Mouse (Mus musculus) hindbrain, embryonic 16.5 days (tissue): ENCODE results near the gene Bik. TPM values are rescaled to one million over a fixed set of nuclear protein-coding genes. Genes with fewer than 3 reads are reported as not detected.

Experiments used
- ATAC-seq: fragments of 200-750 bp; cut with Nextera tagmentation; 2 replicates; pipeline ENCODE4 v1.8.0; 2017; ENCODE audit warnings: moderate TSS enrichment, moderate library complexity
- H3K27ac ChIP-seq: fragments of 300-500 bp; sonication (generic); 2 replicates; pipeline ENCODE4 v1.5.1; 2014; ENCODE audit warnings: low read depth, mild to moderate bottlenecking, control low read depth, low read length, moderate library complexity
- H3K27me3 ChIP-seq: fragments of 300-500 bp; sonication (generic); replicated peaks from 2 replicates; pipeline ENCODE4 v1.6.1; 2014; ENCODE audit warnings: low read length; ENCODE audit not compliant: control insufficient read depth, insufficient read depth
- H3K36me3 ChIP-seq: fragments of 300-500 bp; sonication (generic); 2 replicates; pipeline ENCODE4 v1.6.1; 2014; ENCODE audit warnings: mild to moderate bottlenecking, low read length, moderate library complexity, mixed read lengths; ENCODE audit not compliant: control insufficient read depth, insufficient read depth
- H3K4me1 ChIP-seq: fragments of 300-500 bp; sonication (generic); 2 replicates; pipeline ENCODE4 v1.6.1; 2014; ENCODE audit warnings: low read depth, low read length; ENCODE audit not compliant: control insufficient read depth, insufficient read depth
- H3K4me2 ChIP-seq: fragments of 300-500 bp; sonication (generic); 2 replicates; pipeline ENCODE4 v1.6.1; 2014; ENCODE audit warnings: mild to moderate bottlenecking, low read length, control low read depth, moderate library complexity
- H3K4me3 ChIP-seq: fragments of 300-500 bp; sonication (generic); 2 replicates; pipeline ENCODE4 v1.5.1; 2014; ENCODE audit warnings: mild to moderate bottlenecking, low read length, control low read depth, moderate library complexity
- H3K9ac ChIP-seq: fragments of 300-500 bp; sonication (generic); 2 replicates; pipeline ENCODE4 v1.6.1; 2014; ENCODE audit warnings: low read depth, mild to moderate bottlenecking, control low read depth, low read length, moderate library complexity
- H3K9me3 ChIP-seq: fragments of 300-500 bp; sonication (generic); 2 replicates; pipeline ENCODE4 v1.6.1; 2014; ENCODE audit warnings: mild to moderate bottlenecking, low read length, moderate library complexity; ENCODE audit not compliant: control insufficient read depth
- WGBS: fragments of 180-500 bp; shearing (Covaris S2); extraction: QIAGEN DNeasy Blood & Tissue Kit; methylation state at CpG from one replicate; pipeline ENCODE4 v1.1.7; 2014; 5-methylcytosine and 5-hydroxymethylcytosine counted together
- polyA plus RNA-seq: library from polyadenylated mRNA; unstranded; fragments of >200 nt; fragmentation: Nextera tagmentation; extraction: Ambion mirVana; gene quantifications from 2 replicates; pipeline ENCODE4 v1.2.1, GENCODE M21; 2015

Gene Bik
- polyA plus RNA-seq, 1 experiment from 2014 or later: 0.65 TPM

- no peak overlapping the region for H3K4me3 ChIP-seq
- no peaks in the 10 kb centered on the region for H3K36me3 ChIP-seq
- no peak for ATAC-seq
These were observed 41.9 kb downstream of the Bik start for GRCm38 (mm10) chr15:83568544-83568943.

DNA sequence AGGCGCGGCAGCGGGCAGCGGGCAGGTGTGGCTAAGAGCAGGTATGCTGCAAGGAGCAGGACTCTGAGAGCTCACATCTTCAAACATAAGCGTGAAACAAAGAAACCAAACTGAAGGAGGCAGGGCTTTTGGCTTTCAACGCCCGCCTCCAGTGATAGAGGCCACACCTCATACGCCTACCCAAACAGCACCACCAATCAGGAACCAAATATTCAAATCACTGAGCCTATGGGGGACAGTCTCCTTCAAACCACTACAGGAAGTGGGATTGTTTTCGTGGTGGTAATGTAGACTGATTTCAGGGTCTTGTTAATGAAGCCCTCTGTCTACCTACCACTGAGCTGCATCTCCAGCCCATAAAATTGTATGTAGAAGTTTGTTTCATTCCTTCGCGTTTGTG is 43.0 kb downstream of the Bik start:
- Histone ChIP-seq H3K9me3 (no peaks in the 10 kb centered on the region), H3K36me3 (0 out of 2 replicates have a peak, but pooled peaks cover 2% of the 10 kb centered on the region), H3K27ac (no peak overlapping the region), H3K4me2 (no peak overlapping the region), H3K9ac (no peak overlapping the region), H3K27me3 (peaks cover 3% of the 10 kb centered on the region; the same call in 1 of the 2 replicates), H3K4me3 (no peak overlapping the region), H3K4me1 (no peaks in the 10 kb centered on the region)
- ATAC-seq: no peak
- 61% methylated on average over 11 of the region's 11 CpGs for WGBS

More at GRCm38 (mm10) chr15:83568544-83568943, 41.9 kb downstream of the Bik start:
- peaks cover 9% of the 10 kb centered on the region for H3K4me1 ChIP-seq
- no peaks in the 10 kb centered on the region for H3K9me3 ChIP-seq
- H3K9ac ChIP-seq: no peak overlapping the region
- H3K27me3 ChIP-seq: peaks cover 6% of the 10 kb centered on the region; the same call in 1 of the 2 replicates
- no peak overlapping the region for H3K27ac ChIP-seq
- no peak overlapping the region for H3K4me2 ChIP-seq
- WGBS: 97% methylated on average over 5 of the region's 5 CpGs

GRCm38 (mm10) chr15:83570641-83571040 is 44.0 kb downstream of the Bik start:
- Histone ChIP-seq H3K27me3 (no peaks in the 10 kb centered on the region), H3K9me3 (no peaks in the 10 kb centered on the region), H3K36me3 (peaks cover 8% of the 10 kb centered on the region), H3K4me2 (no peak overlapping the region), H3K4me1 (no peaks in the 10 kb centered on the region), H3K9ac (no peak overlapping the region), H3K27ac (no peak overlapping the region), H3K4me3 (no peak overlapping the region)
- no peak for ATAC-seq
- 81% methylated on average over 2 of the region's 2 CpGs for WGBS

DNA sequence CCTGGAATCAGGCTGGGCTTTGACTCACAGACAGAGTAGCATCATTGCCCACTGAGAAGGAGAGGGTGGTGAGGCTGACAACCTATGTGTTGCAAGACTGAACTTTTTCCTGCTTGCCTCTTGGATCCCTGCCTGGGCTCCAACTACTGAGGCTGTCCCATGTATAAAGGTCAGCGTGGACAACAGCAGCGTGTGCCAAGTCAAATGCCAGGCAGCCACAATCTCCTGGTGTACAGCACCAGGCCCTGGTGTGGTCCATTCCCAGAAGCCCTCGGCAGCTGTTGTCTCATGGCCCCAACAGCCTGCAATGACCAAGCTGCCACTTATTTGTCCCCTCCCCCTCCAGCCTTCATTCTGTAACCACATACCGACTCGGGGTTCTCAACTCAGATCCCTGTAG is 45.0 kb downstream of the Bik start:
- H3K4me3 ChIP-seq: no peak overlapping the region
- no peaks in the 10 kb centered on the region for H3K4me1 ChIP-seq
- peaks cover 15% of the 10 kb centered on the region for H3K36me3 ChIP-seq
- no peaks in the 10 kb centered on the region for H3K27me3 ChIP-seq
- H3K4me2 ChIP-seq: no peak overlapping the region
- no peak for ATAC-seq
- WGBS: 91% methylated on average over 5 of the region's 5 CpGs
- H3K9ac ChIP-seq: no peak overlapping the region
- H3K9me3 ChIP-seq: no peaks in the 10 kb centered on the region
- H3K27ac ChIP-seq: no peak overlapping the region

DNA sequence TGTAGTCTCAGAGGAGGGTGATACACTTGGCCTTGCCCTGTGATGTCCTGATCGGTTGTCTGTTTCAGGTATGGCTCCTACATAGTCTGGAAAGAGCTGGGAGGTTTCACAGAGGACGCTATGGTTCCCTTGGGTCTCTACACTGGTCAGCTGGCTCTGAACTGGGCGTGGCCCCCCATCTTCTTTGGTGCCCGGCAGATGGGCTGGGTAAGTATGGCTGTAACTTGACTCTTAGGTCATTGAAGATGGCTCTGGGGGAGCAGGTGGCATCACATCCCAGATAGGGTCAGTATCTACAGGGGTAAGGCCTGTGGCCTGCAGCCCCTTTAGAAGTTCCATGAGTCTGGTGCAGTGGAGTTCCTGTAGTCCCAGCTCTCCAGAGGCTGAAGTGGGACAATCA is 45.5 kb downstream of the Bik start:
- 84% methylated on average over 4 of the region's 4 CpGs for WGBS
- Histone ChIP-seq H3K4me1 (no peaks in the 10 kb centered on the region), H3K9me3 (no peaks in the 10 kb centered on the region), H3K9ac (no peak overlapping the region), H3K27me3 (no peaks in the 10 kb centered on the region), H3K27ac (no peak overlapping the region), H3K4me3 (no peak overlapping the region), H3K36me3 (peaks cover 16% of the 10 kb centered on the region), H3K4me2 (no peak overlapping the region)
- no peak for ATAC-seq

- ATAC-seq: no peak
- Histone ChIP-seq H3K4me3 (no peak overlapping the region), H3K9ac (no peak overlapping the region), H3K27me3 (no peaks in the 10 kb centered on the region), H3K9me3 (no peaks in the 10 kb centered on the region), H3K4me2 (no peak overlapping the region), H3K27ac (no peak overlapping the region), H3K4me1 (no peaks in the 10 kb centered on the region), H3K36me3 (peaks cover 21% of the 10 kb centered on the region)
- WGBS: 96% methylated on average over 12 of the region's 12 CpGs
These were observed 46.9 kb downstream of the Bik start for GRCm38 (mm10) chr15:83573606-83574005.

GRCm38 (mm10) chr15:83574731-83575351 is 48.2 kb downstream of the Bik start:
- Histone ChIP-seq H3K4me1 (no peaks in the 10 kb centered on the region), H3K9ac (no peak overlapping the region), H3K4me3 (no peak overlapping the region), H3K4me2 (no peak overlapping the region), H3K9me3 (no peaks in the 10 kb centered on the region), H3K27ac (no peak overlapping the region), H3K36me3 (peaks cover 30% of the 10 kb centered on the region), H3K27me3 (no peaks in the 10 kb centered on the region)
- ATAC-seq: no peak
- WGBS: 88% methylated on average over 6 of the region's 6 CpGs

- no peak overlapping the region for H3K4me3 ChIP-seq
- H3K9me3 ChIP-seq: no peaks in the 10 kb centered on the region
- no peak for ATAC-seq
- H3K27ac ChIP-seq: no peak overlapping the region
- no peaks in the 10 kb centered on the region for H3K27me3 ChIP-seq
- no peak overlapping the region for H3K9ac ChIP-seq
- whole genome bisulfite sequencing: 95% methylated on average over 8 of the region's 8 CpGs
- no peak overlapping the region for H3K4me2 ChIP-seq
- H3K4me1 ChIP-seq: no peaks in the 10 kb centered on the region
- peaks cover 35% of the 10 kb centered on the region for H3K36me3 ChIP-seq
These were observed 48.9 kb downstream of the Bik start for GRCm38 (mm10) chr15:83575543-83575942.

DNA sequence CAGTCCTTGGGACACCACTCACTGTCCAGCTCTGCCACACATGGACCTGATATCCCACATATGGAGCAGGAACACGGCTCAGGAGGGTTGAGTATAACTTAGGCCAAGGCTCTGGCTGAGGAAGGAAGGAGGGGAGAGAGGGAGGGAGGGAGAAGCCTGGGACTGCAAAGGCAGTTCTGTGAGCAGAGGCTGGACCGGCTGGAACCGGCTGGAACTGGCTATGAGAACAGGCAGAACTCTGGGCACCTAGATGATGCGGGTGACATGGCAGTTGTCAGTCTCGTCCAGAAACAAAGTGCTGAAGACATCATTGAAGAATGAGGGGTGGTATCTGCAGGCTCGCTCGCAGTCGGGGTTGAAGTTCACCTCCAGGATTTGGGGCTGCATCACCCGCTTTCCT is 50.0 kb downstream of the Bik start:
- H3K36me3 ChIP-seq: peaks cover 43% of the 10 kb centered on the region
- H3K27me3 ChIP-seq: no peaks in the 10 kb centered on the region
- no peak overlapping the region for H3K4me2 ChIP-seq
- H3K4me1 ChIP-seq: no peaks in the 10 kb centered on the region
- no peak overlapping the region for H3K9ac ChIP-seq
- 95% methylated on average over 9 of the region's 9 CpGs for WGBS
- no peak overlapping the region for H3K27ac ChIP-seq
- no peak overlapping the region for H3K4me3 ChIP-seq
- no peaks in the 10 kb centered on the region for H3K9me3 ChIP-seq
- ATAC-seq: no peak
